In genomic region chr4:40267681-40268080, GRCm38 (mm10) we compare ENCODE assay signal across 8 mouse cellular contexts. TPM values are rescaled to one million over a fixed set of nuclear protein-coding genes. Genes with fewer than 3 reads are reported as not detected.
DNase-seq lines count a peak whose midpoint lies in the region; ATAC-seq lines count a peak whose summit lies in the region.

No protein-coding gene starts in this region.

- H3K27ac ChIP-seq in heart, embryonic 10.5 days = peak overlapping the region; percentile 98
- H3K27ac ChIP-seq in hindbrain, embryonic 11.5 days (ENCODE audit: low read depth, low read length) = no peak overlapping the region; the same call in 1 of the 2 replicates
- H3K27ac ChIP-seq in limb, embryonic 15.5 days = peak overlapping the region; percentile 100
- peak overlapping the region; percentile 79; the same call in 1 of the 2 replicates for H3K27ac ChIP-seq in neural tube, embryonic 14.5 days (ENCODE audit: low read depth, low read length)

- WGBS in heart, embryonic 10.5 days = 69% methylated on average over 7 of the region's 7 CpGs
- WGBS in hindbrain, embryonic 11.5 days = 73% methylated on average over 7 of the region's 7 CpGs
- 62% methylated on average over 7 of the region's 7 CpGs for WGBS in limb, embryonic 15.5 days
- 74% methylated on average over 7 of the region's 7 CpGs for WGBS in neural tube, embryonic 14.5 days

- no peaks in the 10 kb centered on the region for H3K9me3 ChIP-seq in heart, embryonic 10.5 days
- H3K9me3 ChIP-seq in hindbrain, embryonic 11.5 days (ENCODE audit: control insufficient read depth, low read length) = no peaks in the 10 kb centered on the region
- H3K9me3 ChIP-seq in limb, embryonic 15.5 days = no peaks in the 10 kb centered on the region
- H3K9me3 ChIP-seq in neural tube, embryonic 14.5 days (ENCODE audit: control insufficient read depth, low read length) = no peaks in the 10 kb centered on the region

- DNase-seq in heart, embryonic 10.5 days (ENCODE audit: low spot score) = no peak
- no peak for DNase-seq in heart, postnatal 25 days (ENCODE audit: low spot score)
- DNase-seq in R1 (ENCODE audit: low read depth, low spot score) = peak; percentile 50
- no peak for DNase-seq in hindbrain, embryonic 11.5 days (ENCODE audit: low spot score)
- DNase-seq in gastrocnemius, postnatal 36 days = no peak
- DNase-seq in ovary, postnatal 36 days (ENCODE audit: low spot score) = no peak

- H3K27me3 ChIP-seq in heart, embryonic 10.5 days (ENCODE audit: insufficient read depth, poor library complexity, severe bottlenecking) = no peaks in the 10 kb centered on the region
- H3K27me3 ChIP-seq in hindbrain, embryonic 11.5 days (ENCODE audit: control insufficient read depth, insufficient read depth, low read length) = no peaks in the 10 kb centered on the region
- no peaks in the 10 kb centered on the region for H3K27me3 ChIP-seq in limb, embryonic 15.5 days
- no peaks in the 10 kb centered on the region for H3K27me3 ChIP-seq in neural tube, embryonic 14.5 days (ENCODE audit: control insufficient read depth, insufficient read depth, low read length)

- peaks cover 37% of the 10 kb centered on the region for H3K36me3 ChIP-seq in heart, embryonic 10.5 days
- peaks cover 1% of the 10 kb centered on the region; the same call in 1 of the 2 replicates for H3K36me3 ChIP-seq in hindbrain, embryonic 11.5 days (ENCODE audit: control insufficient read depth, insufficient read depth, low read length)
- H3K36me3 ChIP-seq in limb, embryonic 15.5 days = peaks cover 21% of the 10 kb centered on the region
- H3K36me3 ChIP-seq in neural tube, embryonic 14.5 days (ENCODE audit: control insufficient read depth, insufficient read depth, low read length) = peaks cover 2% of the 10 kb centered on the region; the same call in 1 of the 2 replicates

- peak overlapping the region; percentile 71 for H3K4me3 ChIP-seq in heart, embryonic 10.5 days
- peak overlapping the region; percentile 81 for H3K4me3 ChIP-seq in hindbrain, embryonic 11.5 days (ENCODE audit: low read depth, low read length)
- peak overlapping the region; percentile 75 for H3K4me3 ChIP-seq in limb, embryonic 15.5 days
- H3K4me3 ChIP-seq in neural tube, embryonic 14.5 days (ENCODE audit: low read depth, low read length) = peak overlapping the region; percentile 66

- H3K9ac ChIP-seq in hindbrain, embryonic 11.5 days (ENCODE audit: low read depth, low read length) = peak overlapping the region; percentile 86
- peak overlapping the region; percentile 82 for H3K9ac ChIP-seq in limb, embryonic 15.5 days
- H3K9ac ChIP-seq in neural tube, embryonic 14.5 days (replicated peaks; ENCODE audit: low read depth, low read length) = peak overlapping the region; percentile 82

- no peak; the same call in none of the 2 replicates for ATAC-seq in hindbrain, embryonic 11.5 days (ENCODE audit: low FRiP score)
- no peak for ATAC-seq in limb, embryonic 15.5 days (ENCODE audit: insufficient number of reproducible peaks, low FRiP score, low TSS enrichment, low read depth)
- ATAC-seq in neural tube, embryonic 14.5 days (ENCODE audit: low read depth) = no peak

- intact Hi-C loops in heart, postnatal 25 days (cut with DNase I) = loop anchor here (2.0 kb wide), 1 partner anchor 29 kb away; the partner anchor contains the start of gene Ddx58
- intact Hi-C loops in gastrocnemius, postnatal 36 days (cut with DNase I) = loop anchor here (5.0 kb wide), 1 partner anchor 85 kb away; no protein-coding TSS in a partner anchor

- H3K4me2 ChIP-seq in hindbrain, embryonic 11.5 days (replicated peaks; ENCODE audit: low read depth, low read length) = peak overlapping the region; percentile 68
- peak overlapping the region; percentile 85 for H3K4me2 ChIP-seq in limb, embryonic 15.5 days
- peak overlapping the region; percentile 81 for H3K4me2 ChIP-seq in neural tube, embryonic 14.5 days (ENCODE audit: low read depth, low read length)

- H3K4me1 ChIP-seq in heart, embryonic 10.5 days = peaks cover 24% of the 10 kb centered on the region; the same call in 1 of the 2 replicates
- H3K4me1 ChIP-seq in hindbrain, embryonic 11.5 days (replicated peaks; ENCODE audit: control insufficient read depth, insufficient read depth, low read length) = no peaks in the 10 kb centered on the region
- peaks cover 19% of the 10 kb centered on the region for H3K4me1 ChIP-seq in limb, embryonic 15.5 days
- H3K4me1 ChIP-seq in neural tube, embryonic 14.5 days (ENCODE audit: control insufficient read depth, insufficient read depth, low read length) = peaks cover 14% of the 10 kb centered on the region

RNA-seq across cellular contexts. Expression of gene Smim27, which starts 1.7 kb away (rescaled TPM):
- 16.3 and 23.2 TPM in 2 replicates for polyA plus RNA-seq in heart, embryonic 10.5 days (2016; fragmentation: Nextera tagmentation; extraction: Ambion mirVana)
- total RNA-seq in heart, postnatal 25 days (2021) = 10 to 100 TPM; 39.4 to 41.1 TPM
- 20.7 and 25.8 TPM in 2 replicates for polyA plus RNA-seq in hindbrain, embryonic 11.5 days (2014; fragmentation: Nextera tagmentation; extraction: Ambion mirVana)
- polyA plus RNA-seq in limb, embryonic 15.5 days (2015; fragmentation: Nextera tagmentation; extraction: Ambion mirVana) = 30.7 and 37.1 TPM in 2 replicates
- 13.0 TPM in 2 replicates for polyA plus RNA-seq in neural tube, embryonic 14.5 days (2014; fragmentation: Nextera tagmentation; extraction: Ambion mirVana)
- 10 to 100 TPM; 38.1 to 44.5 TPM for total RNA-seq in gastrocnemius, postnatal 36 days (2021)

RNA-seq across cellular contexts. Expression of gene Topors, which starts 2.0 kb away (rescaled TPM):
- polyA plus RNA-seq in heart, embryonic 10.5 days (2016; fragmentation: Nextera tagmentation; extraction: Ambion mirVana) = 34.9 and 40.9 TPM in 2 replicates
- total RNA-seq in heart, postnatal 25 days (2021) = 10 to 100 TPM; 10.1 to 11.5 TPM
- 49.9 and 50.7 TPM in 2 replicates for polyA plus RNA-seq in hindbrain, embryonic 11.5 days (2014; fragmentation: Nextera tagmentation; extraction: Ambion mirVana)
- 42.2 and 44.0 TPM in 2 replicates for polyA plus RNA-seq in limb, embryonic 15.5 days (2015; fragmentation: Nextera tagmentation; extraction: Ambion mirVana)
- 30.7 and 36.9 TPM in 2 replicates for polyA plus RNA-seq in neural tube, embryonic 14.5 days (2014; fragmentation: Nextera tagmentation; extraction: Ambion mirVana)
- 1 to 10 TPM; 6.6 to 9.3 TPM for total RNA-seq in gastrocnemius, postnatal 36 days (2021)

RNA-seq across cellular contexts. Expression of gene Ndufb6, which starts 11.5 kb away (rescaled TPM):
- polyA plus RNA-seq in heart, embryonic 10.5 days (2016; fragmentation: Nextera tagmentation; extraction: Ambion mirVana) = 439 and 487 TPM in 2 replicates
- total RNA-seq in heart, postnatal 25 days (2021) = 100 to 1,000 TPM; 524 to 552 TPM
- polyA plus RNA-seq in hindbrain, embryonic 11.5 days (2014; fragmentation: Nextera tagmentation; extraction: Ambion mirVana) = 285 and 288 TPM in 2 replicates
- 280 and 288 TPM in 2 replicates for polyA plus RNA-seq in limb, embryonic 15.5 days (2015; fragmentation: Nextera tagmentation; extraction: Ambion mirVana)
- polyA plus RNA-seq in neural tube, embryonic 14.5 days (2014; fragmentation: Nextera tagmentation; extraction: Ambion mirVana) = 336 and 381 TPM in 2 replicates
- total RNA-seq in gastrocnemius, postnatal 36 days (2021) = 100 to 1,000 TPM; 253 to 256 TPM

RNA-seq across cellular contexts. Expression of gene Ddx58, which starts 28.1 kb away (rescaled TPM):
- 3.8 and 4.0 TPM in 2 replicates for polyA plus RNA-seq in heart, embryonic 10.5 days (2016; fragmentation: Nextera tagmentation; extraction: Ambion mirVana)
- 1 to 10 TPM; 7.8 to 7.9 TPM for total RNA-seq in heart, postnatal 25 days (2021)
- 3.3 and 5.7 TPM in 2 replicates for polyA plus RNA-seq in hindbrain, embryonic 11.5 days (2014; fragmentation: Nextera tagmentation; extraction: Ambion mirVana)
- 10.7 TPM in 2 replicates for polyA plus RNA-seq in limb, embryonic 15.5 days (2015; fragmentation: Nextera tagmentation; extraction: Ambion mirVana)
- 3.3 and 3.7 TPM in 2 replicates for polyA plus RNA-seq in neural tube, embryonic 14.5 days (2014; fragmentation: Nextera tagmentation; extraction: Ambion mirVana)
- 1 to 10 TPM; 2.1 to 3.0 TPM for total RNA-seq in gastrocnemius, postnatal 36 days (2021)
